ENCODE assay signal across 30 mouse cellular contexts in genomic region chr5:48997359-48997758, GRCm38 (mm10).
DNase-seq lines count a peak whose midpoint lies in the region; ATAC-seq and TF ChIP-seq lines count a peak whose summit lies in the region.
"Had no signal": no experiment of that assay in that cellular context is flagged by ENCODE, and none has a peak within 500 bp of the region (broad histone marks: within the 10 kb centered on the region; RNA-seq: fewer than 3 reads in every experiment).

No protein-coding gene starts in this region.

- H3K36me3 ChIP-seq in limb, embryonic 14.5 days (ENCODE audit: control insufficient read depth, insufficient read depth, low read length): no peaks in the 10 kb centered on the region
- H3K36me3 ChIP-seq: embryonic facial prominence, embryonic 12.5 days; forebrain, embryonic 10.5 days; intestine, embryonic 15.5 days; limb, embryonic 12.5 days; liver, embryonic 12.5 days; midbrain, embryonic 12.5 days; neural tube, embryonic 15.5 days had no signal

- no peak overlapping the region for H3K4me2 ChIP-seq in limb, embryonic 14.5 days (replicated peaks; ENCODE audit: low read depth, low read length, severe bottlenecking)
- H3K4me2 ChIP-seq: embryonic facial prominence, embryonic 12.5 days; intestine, embryonic 15.5 days; limb, embryonic 12.5 days; liver, embryonic 12.5 days; midbrain, embryonic 12.5 days; neural tube, embryonic 15.5 days had no signal

- H3K4me3 ChIP-seq in limb, embryonic 14.5 days (replicated peaks; ENCODE audit: low read length): no peak overlapping the region
- H3K4me3 ChIP-seq: embryonic facial prominence, embryonic 12.5 days; forebrain, embryonic 10.5 days; intestine, embryonic 15.5 days; limb, embryonic 12.5 days; liver, embryonic 12.5 days; megakaryocyte, embryonic 14.5 days; midbrain, embryonic 12.5 days; neural tube, embryonic 15.5 days had no signal

- H3K27me3 ChIP-seq in limb, embryonic 14.5 days (ENCODE audit: control insufficient read depth, insufficient read depth, low read length): no peaks in the 10 kb centered on the region
- H3K27me3 ChIP-seq: embryonic facial prominence, embryonic 12.5 days; intestine, embryonic 15.5 days; limb, embryonic 12.5 days; liver, embryonic 12.5 days; megakaryocyte, embryonic 14.5 days; midbrain, embryonic 12.5 days; neural tube, embryonic 15.5 days had no signal

- DNase-seq in cerebellum, adult 9-10 months: peak; percentile 40
- no peak for DNase-seq in cerebellum, adult 11-12 months
- peak; percentile 33 for DNase-seq in left cerebral cortex, postnatal 4 days
- no peak for DNase-seq in left cerebral cortex, adult 18-20 months (ENCODE audit: low spot score in 2 of 2)
- DNase-seq in forelimb bud, embryonic 11.5 days (ENCODE audit: low read depth, low spot score): peak; percentile 38
- peak; percentile 4 for DNase-seq in limb, embryonic 14.5 days (ENCODE audit: low spot score)
- no peak for DNase-seq in right cerebral cortex, adult 18-20 months
- DNase-seq in kidney, adult 8-10 months: no peak
- DNase-seq: adrenal gland, postnatal 10 days; forebrain, postnatal 0 days; gastrocnemius, postnatal 10 days; heart, postnatal 14 days; kidney, adult 2 months; kidney, postnatal 4 days; liver, postnatal 0 days; lung, postnatal 4 days; spleen, adult 18-20 months; thymus, postnatal 25 days had no signal

- intact Hi-C loops in left cerebral cortex, postnatal 4 days (cut with DNase I): no loop called here

- no peaks in the 10 kb centered on the region for H3K4me1 ChIP-seq in limb, embryonic 14.5 days (ENCODE audit: control insufficient read depth, insufficient read depth, low read length)
- H3K4me1 ChIP-seq: embryonic facial prominence, embryonic 12.5 days; forebrain, embryonic 10.5 days; intestine, embryonic 15.5 days; limb, embryonic 12.5 days; liver, embryonic 12.5 days; megakaryocyte, embryonic 14.5 days; midbrain, embryonic 12.5 days; neural tube, embryonic 15.5 days had no signal

- no peak for ATAC-seq in limb, embryonic 14.5 days (ENCODE audit: low FRiP score, low read depth)
- ATAC-seq: forebrain, postnatal 0 days; hindbrain, embryonic 16.5 days; intestine, embryonic 15.5 days; liver, embryonic 12.5 days; liver, postnatal 0 days; lung, postnatal 0 days; Patski had no signal

- H3K9ac ChIP-seq in limb, embryonic 14.5 days (ENCODE audit: low read depth, low read length, severe bottlenecking): no peak overlapping the region
- H3K9ac ChIP-seq: embryonic facial prominence, embryonic 12.5 days; forebrain, postnatal 0 days; intestine, embryonic 15.5 days; limb, embryonic 12.5 days; liver, embryonic 12.5 days; liver, postnatal 0 days; midbrain, embryonic 12.5 days; neural tube, embryonic 15.5 days had no signal

- no peaks in the 10 kb centered on the region for H3K9me3 ChIP-seq in limb, embryonic 14.5 days (ENCODE audit: control insufficient read depth, low read length)
- H3K9me3 ChIP-seq: embryonic facial prominence, embryonic 12.5 days; forebrain, embryonic 10.5 days; intestine, embryonic 15.5 days; limb, embryonic 12.5 days; liver, embryonic 12.5 days; megakaryocyte, embryonic 14.5 days; midbrain, embryonic 12.5 days; neural tube, embryonic 15.5 days had no signal

- TF ChIP-seq POLR2A in limb, embryonic 14.5 days (IDR thresholded peaks at IDR 0.05; ENCODE audit: borderline replicate concordance, extremely low read depth, insufficient read depth, insufficient read length): no peak

- WGBS in limb, embryonic 14.5 days: 18% methylated on average over 4 of the region's 4 CpGs

- no peak overlapping the region for H3K27ac ChIP-seq in limb, embryonic 14.5 days (replicated peaks; ENCODE audit: low read depth, low read length)
- H3K27ac ChIP-seq: embryonic facial prominence, embryonic 12.5 days; forebrain, embryonic 10.5 days; intestine, embryonic 15.5 days; kidney, postnatal 0 days; limb, embryonic 12.5 days; liver, embryonic 12.5 days; midbrain, embryonic 12.5 days; neural tube, embryonic 15.5 days had no signal

Comparison
In these comparisons a context has a peak if more than half of its experiments do, and no peak if none do; other contexts are left out.
1. DNase-seq: peak in cerebellum, adult 9-10 months (single experiment), left cerebral cortex, postnatal 4 days (single experiment), forelimb bud, embryonic 11.5 days (single experiment) and limb, embryonic 14.5 days (single experiment); none in cerebellum, adult 11-12 months (single experiment), left cerebral cortex, adult 18-20 months (0 of 2), right cerebral cortex, adult 18-20 months (single experiment) and kidney, adult 8-10 months (0 of 2).